Comparison of ENCODE assay signal across 14 mouse cellular contexts in genomic region chr16:60102210-60102609, GRCm38 (mm10).
DNase-seq lines count a peak whose midpoint lies in the region; ATAC-seq and TF ChIP-seq lines count a peak whose summit lies in the region.
"Had no signal": no experiment of that assay in that cellular context is flagged by ENCODE, and none has a peak within 500 bp of the region (broad histone marks: within the 10 kb centered on the region; RNA-seq: fewer than 3 reads in every experiment).

No protein-coding gene starts in this region.

- H3K9me3 ChIP-seq in hindbrain, postnatal 0 days (ENCODE audit: low read length) = no peaks in the 10 kb centered on the region
- H3K9me3 ChIP-seq in hindbrain, embryonic 14.5 days (ENCODE audit: control insufficient read depth, low read length) = no peaks in the 10 kb centered on the region
- H3K9me3 ChIP-seq: hindbrain, embryonic 13.5 days; liver, embryonic 13.5 days; megakaryocyte, embryonic 14.5 days; neural tube, embryonic 13.5 days had no signal

- no peak overlapping the region for H3K4me3 ChIP-seq in hindbrain, postnatal 0 days (ENCODE audit: low read length)
- no peak overlapping the region for H3K4me3 ChIP-seq in hindbrain, embryonic 14.5 days (replicated peaks; ENCODE audit: low read length)
- H3K4me3 ChIP-seq: hindbrain, embryonic 13.5 days; liver, embryonic 13.5 days; megakaryocyte, embryonic 14.5 days; neural tube, embryonic 13.5 days had no signal

- ATAC-seq in hindbrain, postnatal 0 days = 0 out of 2 replicates have a peak, but pooled peaks have one; percentile 40
- no peak for ATAC-seq in hindbrain, embryonic 14.5 days (ENCODE audit: low FRiP score)

- no peaks in the 10 kb centered on the region for H3K4me1 ChIP-seq in hindbrain, postnatal 0 days (ENCODE audit: insufficient read depth, low read length)
- H3K4me1 ChIP-seq in hindbrain, embryonic 14.5 days (replicated peaks; ENCODE audit: control insufficient read depth, insufficient read depth, low read length) = no peaks in the 10 kb centered on the region
- H3K4me1 ChIP-seq: hindbrain, embryonic 13.5 days; liver, embryonic 13.5 days; megakaryocyte, embryonic 14.5 days; neural tube, embryonic 13.5 days had no signal

- no peak overlapping the region for H3K4me2 ChIP-seq in hindbrain, postnatal 0 days (ENCODE audit: low read depth, low read length)
- H3K4me2 ChIP-seq in hindbrain, embryonic 14.5 days (replicated peaks) = no peak overlapping the region
- H3K4me2 ChIP-seq: hindbrain, embryonic 13.5 days; liver, embryonic 13.5 days; neural tube, embryonic 13.5 days had no signal

- H3K36me3 ChIP-seq in hindbrain, postnatal 0 days (ENCODE audit: insufficient read depth, low read length) = no peaks in the 10 kb centered on the region
- H3K36me3 ChIP-seq in hindbrain, embryonic 14.5 days (replicated peaks; ENCODE audit: control insufficient read depth, insufficient read depth) = no peaks in the 10 kb centered on the region
- H3K36me3 ChIP-seq: hindbrain, embryonic 13.5 days; liver, embryonic 13.5 days; neural tube, embryonic 13.5 days had no signal

- WGBS in hindbrain, postnatal 0 days = 55% methylated on average over 3 of the region's 3 CpGs
- 71% methylated on average over 3 of the region's 3 CpGs for WGBS in hindbrain, embryonic 14.5 days

- DNase-seq in hindbrain, postnatal 0 days (ENCODE audit: low spot score) = peak; percentile 53
- DNase-seq in hindbrain, embryonic 14.5 days (ENCODE audit: low spot score) = no peak
- peak; percentile 6 for DNase-seq in cerebellum, adult 11 months
- peak; percentile 65 to 87 for DNase-seq in cerebellum, postnatal 14 days
- DNase-seq in layer of hippocampus, postnatal 10 days (ENCODE audit: low spot score in 2 of 2) = peak; percentile 27 to 39
- no peak for DNase-seq in adrenal gland, postnatal 25 days
- DNase-seq in ovary, adult 18-20 months (ENCODE audit: low spot score) = no peak
- DNase-seq: adrenal gland, adult 8-10 months; kidney, adult 18-20 months; liver, embryonic 13.5 days; right cerebral cortex, postnatal 4 days had no signal

- no peak overlapping the region for H3K9ac ChIP-seq in hindbrain, postnatal 0 days (replicated peaks; ENCODE audit: low read length)
- H3K9ac ChIP-seq in hindbrain, embryonic 14.5 days = no peak overlapping the region
- H3K9ac ChIP-seq: hindbrain, embryonic 13.5 days; liver, embryonic 13.5 days; neural tube, embryonic 13.5 days had no signal

- H3K27ac ChIP-seq in hindbrain, postnatal 0 days = no peak overlapping the region
- H3K27ac ChIP-seq in hindbrain, embryonic 14.5 days = no peak overlapping the region
- H3K27ac ChIP-seq: hindbrain, embryonic 13.5 days; liver, embryonic 13.5 days; neural tube, embryonic 13.5 days had no signal

- H3K27me3 ChIP-seq in hindbrain, postnatal 0 days (ENCODE audit: insufficient read depth, low read length) = no peaks in the 10 kb centered on the region
- no peaks in the 10 kb centered on the region for H3K27me3 ChIP-seq in hindbrain, embryonic 14.5 days (ENCODE audit: control insufficient read depth, insufficient read depth, low read length)
- H3K27me3 ChIP-seq: hindbrain, embryonic 13.5 days; liver, embryonic 13.5 days; megakaryocyte, embryonic 14.5 days; neural tube, embryonic 13.5 days had no signal

- TF ChIP-seq CTCF in hindbrain, postnatal 0 days (IDR thresholded peaks at IDR 0.05; ENCODE audit: low read depth) = no peak

Comparison
In these comparisons a context has a peak if more than half of its experiments do, and no peak if none do; other contexts are left out.
1. DNase-seq: peak in hindbrain, postnatal 0 days (single experiment), cerebellum, adult 11 months (single experiment), cerebellum, postnatal 14 days (2 of 2) and layer of hippocampus, postnatal 10 days (2 of 2); none in hindbrain, embryonic 14.5 days (single experiment), adrenal gland, postnatal 25 days (single experiment) and ovary, adult 18-20 months (single experiment).